Mouse (Mus musculus): ENCODE results near the gene Casp2. TPM values are rescaled to one million over a fixed set of nuclear protein-coding genes. Genes with fewer than 3 reads are reported as not detected.

Gene Casp2
- 10 to 100 TPM; 66.9 to 84.2 TPM for total RNA-seq (2023)

GRCm38 (mm10) chr6:42264626-42265312 is at the start of gene Casp2:
Gene Casp2, plus strand, starts transcription at chr6:42264985.

GRCm38 (mm10) chr6:42215028-42215427 is 49.8 kb upstream of the Casp2 start, which contains the start of gene Tas2r144:
Gene Tas2r144, plus strand, starts transcription at chr6:42215328.

GRCm38 (mm10) chr6:42245711-42246353 is 19.0 kb upstream of the Casp2 start, which contains the start of gene Gstk1:
Gene Gstk1, plus strand, starts transcription at chr6:42245935.

DNA sequence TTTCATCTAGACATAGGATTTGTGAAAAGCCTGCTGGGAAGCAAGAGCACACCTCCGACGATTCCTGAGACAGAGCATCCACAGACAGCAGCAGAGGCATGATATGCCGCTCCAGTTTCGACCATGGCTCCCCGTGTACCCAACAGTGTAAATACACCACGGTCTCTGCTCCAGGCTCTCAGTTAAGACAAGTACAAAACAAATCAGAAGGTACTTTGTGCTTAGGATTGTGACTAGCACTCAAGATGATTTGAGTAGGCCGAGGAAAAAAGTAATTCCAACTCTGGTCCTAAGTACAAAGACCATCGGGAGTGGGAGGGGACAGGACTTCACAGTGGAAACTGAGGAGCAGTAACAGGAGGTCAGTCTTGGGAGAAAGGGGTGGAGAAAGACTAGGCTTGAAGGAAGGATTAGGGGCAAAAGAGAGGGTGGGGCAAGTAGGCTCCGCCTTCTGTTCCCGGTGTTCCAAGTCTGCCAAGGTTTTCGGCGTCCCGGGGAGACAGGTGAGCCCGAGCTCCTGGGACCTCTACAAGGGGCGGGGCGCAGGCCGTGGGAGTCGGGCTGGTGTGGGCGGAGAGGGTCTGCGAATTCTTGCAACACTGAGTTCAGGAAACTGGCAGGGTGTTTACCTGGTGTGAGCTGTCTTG is 3.1 kb upstream of the Casp2 start, which contains the start of gene Tmem139:
Gene Tmem139, plus strand, starts transcription at position 447 of the 647 bp plus-strand sequence.

GRCm38 (mm10) chr6:42286448-42286847 is 21.7 kb downstream of the Casp2 start, which contains the start of gene Clcn1:
Gene Clcn1, plus strand, starts transcription at chr6:42286685.

DNA sequence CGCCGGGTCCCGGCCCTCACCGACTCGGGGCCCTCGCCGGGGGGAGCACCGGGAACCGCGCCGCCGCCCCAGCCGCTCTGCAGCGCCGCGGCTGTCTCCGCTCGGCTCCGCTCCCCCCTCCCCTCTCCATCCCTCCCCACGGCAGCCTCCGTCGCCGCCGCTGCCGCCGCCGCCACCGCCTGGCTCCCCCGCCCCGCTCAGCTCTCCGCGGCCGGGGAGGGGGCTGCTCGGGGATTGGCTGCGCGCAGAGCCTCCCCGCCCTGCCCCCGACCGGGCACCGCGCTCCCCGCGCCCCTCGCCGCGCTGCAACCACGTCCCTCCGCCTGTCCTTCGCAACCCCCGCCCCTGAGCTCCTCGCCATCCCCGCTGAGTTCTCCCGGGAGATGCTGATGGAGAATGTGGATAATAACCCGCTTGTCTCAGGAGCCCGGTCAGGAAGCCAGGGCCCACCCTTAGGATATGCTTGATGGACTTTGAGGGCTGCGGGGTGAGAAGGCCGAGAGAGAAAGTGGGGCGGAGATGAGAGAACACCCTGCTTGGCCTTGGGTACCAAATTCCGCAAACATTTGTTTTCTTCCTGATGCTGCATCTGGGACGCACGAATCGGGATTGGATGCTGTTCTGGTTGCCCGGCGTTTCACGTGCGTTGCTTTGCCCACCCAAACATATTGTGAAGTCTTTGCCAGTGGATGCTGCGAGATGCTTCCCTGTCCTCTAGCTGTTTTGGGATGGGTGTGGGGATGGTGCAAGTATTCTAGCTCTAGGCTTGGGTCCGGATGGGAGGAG is 59.9 kb downstream of the Casp2 start, which contains the start of gene Fam131b:
Gene Fam131b, minus strand, starts transcription at position 162 of the 786 bp plus-strand sequence.

Other genes with a start within 250 kb of the Casp2 start
- gene Sva, start 226.6 kb upstream of the Casp2 start, total RNA-seq (2023), result not detected
- gene Tas2r139, start 124.0 kb upstream of the Casp2 start, total RNA-seq (2023), result not detected
- gene Tas2r144, start 49.7 kb upstream of the Casp2 start, total RNA-seq (2023), result not detected
- 1 to 10 TPM; 4.3 to 5.2 TPM for gene Gstk1, start 19.1 kb upstream of the Casp2 start, total RNA-seq (2023)
- not detected for gene Tmem139, start 3.0 kb upstream of the Casp2 start, total RNA-seq (2023)
- gene Clcn1, start 21.7 kb downstream of the Casp2 start, total RNA-seq (2023), result under 1 TPM; 0.51 to 0.78 TPM
- under 1 TPM in 1 of 2 experiments, not detected in 1; 0.09 TPM for gene Fam131b, start 59.7 kb downstream of the Casp2 start, total RNA-seq (2023)
- gene Zyx, start 84.6 kb downstream of the Casp2 start, total RNA-seq (2023), result 100 to 1,000 TPM; 658 to 702 TPM
- under 1 TPM in 1 of 2 experiments, not detected in 1; 0.24 TPM for gene Epha1, start 108.3 kb downstream of the Casp2 start, total RNA-seq (2023)
- gene Tas2r143, start 135.3 kb downstream of the Casp2 start, total RNA-seq (2023), result 1 to 10 TPM; 4.3 to 4.8 TPM
- 1 to 10 TPM; 2.7 to 4.2 TPM for gene Tas2r135, start 140.4 kb downstream of the Casp2 start, total RNA-seq (2023)
- 1 to 10 TPM; 1.4 to 2.0 TPM for gene Tas2r126, start 169.6 kb downstream of the Casp2 start, total RNA-seq (2023)
- gene Olfr458, start 200.2 kb downstream of the Casp2 start, total RNA-seq (2023), result not detected
- gene Olfr457, start 211.3 kb downstream of the Casp2 start, total RNA-seq (2023), result not detected
- not detected for gene Olfr456, start 222.2 kb downstream of the Casp2 start, total RNA-seq (2023)